Mouse (Mus musculus): ENCODE data around the gene Pomt1.

GRCm38 (mm10) chr2:32198977-32199376 lies 37.4 kb upstream of the Pomt1 start:
- TF ChIP-seq MAFK (IDR thresholded peaks at IDR 0.05; ENCODE audit: insufficient read depth, low read depth, low read length) (no peak), CHD2 (IDR thresholded peaks at IDR 0.05; ENCODE audit: low read depth, low read length) (no peak), ZNF384 (IDR thresholded peaks at IDR 0.05; ENCODE audit: low read depth, low read length) (no peak), ZC3H11A (IDR thresholded peaks at IDR 0.05; ENCODE audit: borderline replicate concordance, low read depth, low read length) (no peak)
